Mouse (Mus musculus): ENCODE measurements around the gene Asphd1.
"Not testable (repeated sequence)": the region's sequence is repeated elsewhere in the genome, so short reads cannot be mapped to it uniquely, and the experiment has no call there.

The Asphd1 gene

GRCm38 (mm10) chr7:126950647-126951615, 1.5 kb upstream of the Asphd1 start:
- no peak for DNase-seq (ENCODE audit: low spot score)

- DNase-seq (ENCODE audit: low spot score) = peak; percentile 76
These were observed 638 bp upstream of the Asphd1 start, which contains the start of gene Sez6l2 for GRCm38 (mm10) chr7:126949793-126950646. Gene Sez6l2 (plus strand): TSS chr7:126950563.

- no peak for DNase-seq (ENCODE audit: low spot score)
These were observed 756 bp downstream of the Asphd1 start for GRCm38 (mm10) chr7:126948626-126949025.

- peak; percentile 54 for DNase-seq (ENCODE audit: low spot score)
These were observed 2.9 kb downstream of the Asphd1 start for GRCm38 (mm10) chr7:126946530-126946929.

- peak; percentile 70 for DNase-seq (ENCODE audit: low spot score)
These were observed 7.6 kb downstream of the Asphd1 start for GRCm38 (mm10) chr7:126941801-126942200.

- no peak for DNase-seq (ENCODE audit: low spot score)
These were observed 8.2 kb downstream of the Asphd1 start for GRCm38 (mm10) chr7:126941171-126941570.

- DNase-seq (ENCODE audit: low spot score) = no peak
These were observed 16.7 kb downstream of the Asphd1 start for GRCm38 (mm10) chr7:126932652-126933051.

GRCm38 (mm10) chr7:126929046-126929445, 20.3 kb downstream of the Asphd1 start:
- DNase-seq (ENCODE audit: low spot score) = no peak

- peak; percentile 93 for DNase-seq (ENCODE audit: low spot score)
These were observed 20.9 kb downstream of the Asphd1 start, which contains the start of gene Kctd13 for GRCm38 (mm10) chr7:126928384-126929037. Gene Kctd13 (plus strand): TSS chr7:126928879.

- no peak for DNase-seq (ENCODE audit: low spot score)
These were observed 23.1 kb downstream of the Asphd1 start for GRCm38 (mm10) chr7:126926299-126926698.

- no peak for DNase-seq (ENCODE audit: low spot score)
These were observed 25.4 kb downstream of the Asphd1 start for GRCm38 (mm10) chr7:126923999-126924398.

GRCm38 (mm10) chr7:126922624-126923060, 26.7 kb downstream of the Asphd1 start, which contains the start of gene Tmem219:
Gene Tmem219 (minus strand): TSS chr7:126922917.
- no peak for DNase-seq (ENCODE audit: low spot score)

GRCm38 (mm10) chr7:126921563-126921962, 27.8 kb downstream of the Asphd1 start:
- DNase-seq (ENCODE audit: low spot score) = no peak

GRCm38 (mm10) chr7:126919973-126920372, 29.4 kb downstream of the Asphd1 start:
- no peak for DNase-seq (ENCODE audit: low spot score)

- DNase-seq (ENCODE audit: low spot score) = not testable (repeated sequence)
These were observed 31.0 kb downstream of the Asphd1 start for GRCm38 (mm10) chr7:126918356-126918755.

- DNase-seq (ENCODE audit: low spot score) = no peak
These were observed 34.5 kb downstream of the Asphd1 start for GRCm38 (mm10) chr7:126914844-126915243.

GRCm38 (mm10) chr7:126905590-126905989, 43.8 kb downstream of the Asphd1 start:
- no peak for DNase-seq (ENCODE audit: low spot score)

- not testable (repeated sequence) for DNase-seq (ENCODE audit: low spot score)
These were observed 49.6 kb downstream of the Asphd1 start for GRCm38 (mm10) chr7:126899781-126900180.

GRCm38 (mm10) chr7:126898102-126898990, 51.0 kb downstream of the Asphd1 start:
- peak; percentile 96 for DNase-seq (ENCODE audit: low spot score)

- peak; percentile 51 for DNase-seq (ENCODE audit: low spot score)
These were observed 51.8 kb downstream of the Asphd1 start for GRCm38 (mm10) chr7:126897390-126898101.
